Mouse (Mus musculus) cerebellum, adult 2 months (tissue): ENCODE measurements at regions not wholly inside any gene's neighbourhood (a gene's known extent, or its start where the extent isn't known, plus 50 kb on each side); places are given as distances from the start of the nearest gene placed in this dataset.

ENCODE experiments used
- CTCF ChIP-seq: fragments of 200-500 bp; IDR thresholded peaks from 2 replicates; pipeline ENCODE4 v1.5.1; 2011; ENCODE audit warnings: low read depth, mild to moderate bottlenecking, control low read depth, low read length, moderate library complexity, borderline replicate concordance; ENCODE audit not compliant: insufficient read depth
- POLR2A ChIP-seq: fragments of 200-500 bp; IDR thresholded peaks from 2 replicates; pipeline ENCODE4 v1.6.1; 2011; ENCODE audit warnings: low read length, control low read depth, borderline replicate concordance; ENCODE audit not compliant: insufficient read depth

DNA sequence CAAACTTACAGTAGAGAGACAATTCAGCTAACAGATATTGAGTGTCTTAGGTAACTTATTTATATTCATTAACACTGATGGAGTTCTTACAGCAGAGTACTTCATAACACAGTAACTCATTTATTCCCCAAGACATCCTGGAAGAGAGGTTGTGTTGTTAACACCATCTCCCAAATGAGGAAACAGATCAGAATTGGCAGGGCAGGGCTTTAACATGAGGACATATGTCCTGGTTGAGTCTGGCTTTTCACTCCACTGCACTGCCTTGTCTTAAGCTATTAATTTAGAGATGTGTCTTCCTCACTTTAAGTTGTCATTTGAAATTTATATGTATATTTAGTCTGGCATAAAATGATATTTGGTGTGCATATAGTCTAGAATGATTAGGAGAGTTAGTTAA lies 292.4 kb upstream of the Ndst3 start:
- no peak for TF ChIP-seq POLR2A
- TF ChIP-seq CTCF, result no peak
